Mouse (Mus musculus): Measurements from ENCODE around the gene Aipl1. TPM values are rescaled to one million over a fixed set of nuclear protein-coding genes. Genes with fewer than 3 reads are reported as not detected.

The Aipl1 gene
- total and polyA plus RNA-seq, 3 experiments: 0.04 TPM; not detected in 2

DNA sequence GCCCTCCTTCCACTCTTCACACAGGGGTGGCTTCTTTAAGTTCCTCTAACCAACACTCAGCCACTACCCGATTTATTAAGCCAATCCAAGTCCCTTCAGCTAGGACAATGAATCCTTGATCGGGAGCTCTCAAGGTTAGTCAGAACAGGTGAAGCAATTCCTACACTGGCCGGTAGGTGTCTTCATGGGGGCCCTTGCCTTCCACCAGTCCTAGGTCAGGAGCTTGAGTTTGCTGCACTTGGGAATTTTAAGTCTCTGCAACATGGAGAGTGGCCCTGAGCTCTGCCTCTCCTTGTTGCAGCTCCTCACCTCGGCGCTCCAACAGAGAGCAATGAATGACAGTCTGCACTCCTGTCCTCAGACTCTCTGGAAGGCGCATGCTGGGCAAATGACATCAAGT lies 29.0 kb upstream of the Aipl1 start:
- no peak overlapping the region for H3K27ac ChIP-seq
- TF ChIP-seq EP300 (IDR thresholded peaks at IDR 0.05; ENCODE audit: insufficient read depth, low read depth, low read length) (no peak), CTCF (IDR thresholded peaks at IDR 0.05) (peak; percentile 73)
- H3K79me2 ChIP-seq (replicated peaks; ENCODE audit: control insufficient read depth, insufficient read depth, low read length): no peaks in the 10 kb centered on the region
- no peaks in the 10 kb centered on the region for H3K27me3 ChIP-seq (ENCODE audit: control insufficient read depth, insufficient read depth, low read length)
- no peaks in the 10 kb centered on the region; the same call in 1 of the 2 replicates for H3K4me1 ChIP-seq (ENCODE audit: control insufficient read depth, insufficient read depth, low read length)
- 48% methylated on average over 6 of the region's 6 CpGs for WGBS
- H3K4me3 ChIP-seq: no peak overlapping the region
- intact Hi-C loops (cut with DNase I): no loop called here
- no peak overlapping the region for H3K9ac ChIP-seq (ENCODE audit: low read depth, low read length)
- no peak for DNase-seq
- H3K36me3 ChIP-seq (ENCODE audit: control insufficient read depth, insufficient read depth, low read length): no peaks in the 10 kb centered on the region

DNA sequence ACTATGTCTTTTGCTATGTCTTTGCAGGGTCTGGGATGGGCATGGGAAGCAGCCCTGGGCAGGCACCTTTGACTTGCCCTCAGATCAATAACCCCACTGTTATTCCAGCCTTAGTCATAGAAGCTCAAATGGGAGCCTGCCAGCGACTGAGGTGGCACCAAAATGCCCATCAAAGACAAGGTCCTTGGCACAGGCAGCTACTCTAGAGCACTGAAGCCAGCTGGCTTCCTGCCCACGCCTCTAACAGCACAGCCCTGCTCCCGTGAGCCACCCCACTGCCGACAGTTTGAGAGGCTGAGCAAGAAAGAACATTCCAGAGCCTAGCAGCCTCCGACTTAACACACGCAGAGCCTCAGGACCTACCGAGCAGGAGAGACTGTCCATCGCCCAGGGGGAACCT lies 27.8 kb upstream of the Aipl1 start:
- 60% methylated on average over 8 of the region's 8 CpGs for WGBS
- H3K27me3 ChIP-seq (ENCODE audit: control insufficient read depth, insufficient read depth, low read length): no peaks in the 10 kb centered on the region
- no peak overlapping the region for H3K4me3 ChIP-seq
- DNase-seq: peak; percentile 64 to 74
- no peaks in the 10 kb centered on the region; the same call in 1 of the 2 replicates for H3K4me1 ChIP-seq (ENCODE audit: control insufficient read depth, insufficient read depth, low read length)
- H3K36me3 ChIP-seq (ENCODE audit: control insufficient read depth, insufficient read depth, low read length): no peaks in the 10 kb centered on the region
- peak overlapping the region; percentile 44 for H3K9ac ChIP-seq (ENCODE audit: low read depth, low read length)
- TF ChIP-seq CTCF (IDR thresholded peaks at IDR 0.05) (no peak), POLR2A (IDR thresholded peaks at IDR 0.05; ENCODE audit: insufficient read depth, low read depth, low read length) (no peak), EP300 (IDR thresholded peaks at IDR 0.05; ENCODE audit: insufficient read depth, low read depth, low read length) (no peak)
- H3K27ac ChIP-seq: no peak overlapping the region
- H3K79me2 ChIP-seq (replicated peaks; ENCODE audit: control insufficient read depth, insufficient read depth, low read length): no peaks in the 10 kb centered on the region
- intact Hi-C loops (cut with DNase I): no loop called here

DNA sequence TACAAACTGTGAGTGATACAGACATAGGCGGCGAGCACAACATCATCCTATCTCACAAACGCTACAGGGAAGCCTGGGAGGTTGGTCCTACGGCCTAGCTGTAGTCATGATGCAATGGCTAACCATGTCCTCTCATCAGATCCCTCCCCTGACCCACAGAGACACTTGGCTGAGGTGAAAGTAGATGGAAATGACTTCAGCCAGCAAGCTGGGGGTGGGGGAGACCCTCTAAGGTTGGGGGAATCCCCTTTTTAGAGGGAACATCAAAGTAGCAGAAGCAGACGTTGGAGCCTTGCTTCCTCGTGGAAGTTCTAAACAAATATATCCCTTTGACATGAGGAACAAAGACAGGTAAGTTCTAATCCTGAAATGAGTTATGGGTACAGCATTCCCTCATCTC lies 27.1 kb upstream of the Aipl1 start:
- H3K36me3 ChIP-seq (ENCODE audit: control insufficient read depth, insufficient read depth, low read length): no peaks in the 10 kb centered on the region
- DNase-seq: no peak
- WGBS: 71% methylated on average over 6 of the region's 6 CpGs
- H3K9ac ChIP-seq (ENCODE audit: low read depth, low read length): no peak overlapping the region
- H3K79me2 ChIP-seq (replicated peaks; ENCODE audit: control insufficient read depth, insufficient read depth, low read length): no peaks in the 10 kb centered on the region
- H3K27ac ChIP-seq: no peak overlapping the region
- no peaks in the 10 kb centered on the region for H3K27me3 ChIP-seq (ENCODE audit: control insufficient read depth, insufficient read depth, low read length)
- no peaks in the 10 kb centered on the region; the same call in 1 of the 2 replicates for H3K4me1 ChIP-seq (ENCODE audit: control insufficient read depth, insufficient read depth, low read length)
- no peak overlapping the region for H3K4me3 ChIP-seq
- TF ChIP-seq CTCF (IDR thresholded peaks at IDR 0.05) (no peak), EP300 (IDR thresholded peaks at IDR 0.05; ENCODE audit: insufficient read depth, low read depth, low read length) (no peak), POLR2A (IDR thresholded peaks at IDR 0.05; ENCODE audit: insufficient read depth, low read depth, low read length) (no peak)
- intact Hi-C loops (cut with DNase I): no loop called here

DNA sequence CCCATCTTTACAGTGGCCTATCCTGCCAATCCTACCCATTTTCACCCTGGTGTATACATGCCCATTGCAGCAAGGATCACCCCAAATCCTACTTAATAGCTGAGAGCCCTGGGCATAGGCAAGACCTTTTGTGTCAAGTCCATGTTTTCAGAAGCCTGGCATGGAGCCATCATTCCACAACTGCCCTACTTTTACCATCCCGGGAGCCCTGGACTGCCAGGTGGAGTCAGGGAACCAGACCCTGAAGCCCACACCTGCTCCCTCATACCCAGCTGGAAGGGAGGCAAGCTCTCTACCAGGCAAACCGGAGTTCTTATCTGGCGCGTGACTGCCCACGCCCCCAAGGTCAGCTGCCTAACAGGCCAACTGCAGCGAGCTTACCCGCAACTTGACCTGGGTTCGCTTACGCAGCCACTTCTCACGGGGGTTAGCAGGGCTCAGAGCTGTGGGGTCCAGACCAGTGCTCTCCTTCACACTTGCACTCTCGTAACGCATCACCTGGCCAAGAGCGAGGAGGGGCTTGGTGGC lies 23.8 kb upstream of the Aipl1 start:
- Histone ChIP-seq H3K27me3 (ENCODE audit: control insufficient read depth, insufficient read depth, low read length) (no peaks in the 10 kb centered on the region), H3K79me2 (replicated peaks; ENCODE audit: control insufficient read depth, insufficient read depth, low read length) (no peaks in the 10 kb centered on the region), H3K4me3 (no peak overlapping the region), H3K9ac (ENCODE audit: low read depth, low read length) (no peak overlapping the region), H3K36me3 (ENCODE audit: control insufficient read depth, insufficient read depth, low read length) (no peaks in the 10 kb centered on the region), H3K4me1 (ENCODE audit: control insufficient read depth, insufficient read depth, low read length) (no peaks in the 10 kb centered on the region; the same call in 1 of the 2 replicates), H3K27ac (no peak overlapping the region)
- intact Hi-C loops (cut with DNase I): no loop called here
- no peak for DNase-seq
- 64% methylated on average over 13 of the region's 13 CpGs for WGBS
- TF ChIP-seq CTCF (IDR thresholded peaks at IDR 0.05): no peak
- TF ChIP-seq EP300 (IDR thresholded peaks at IDR 0.05; ENCODE audit: insufficient read depth, low read depth, low read length): no peak
- TF ChIP-seq POLR2A (IDR thresholded peaks at IDR 0.05; ENCODE audit: insufficient read depth, low read depth, low read length): no peak

DNA sequence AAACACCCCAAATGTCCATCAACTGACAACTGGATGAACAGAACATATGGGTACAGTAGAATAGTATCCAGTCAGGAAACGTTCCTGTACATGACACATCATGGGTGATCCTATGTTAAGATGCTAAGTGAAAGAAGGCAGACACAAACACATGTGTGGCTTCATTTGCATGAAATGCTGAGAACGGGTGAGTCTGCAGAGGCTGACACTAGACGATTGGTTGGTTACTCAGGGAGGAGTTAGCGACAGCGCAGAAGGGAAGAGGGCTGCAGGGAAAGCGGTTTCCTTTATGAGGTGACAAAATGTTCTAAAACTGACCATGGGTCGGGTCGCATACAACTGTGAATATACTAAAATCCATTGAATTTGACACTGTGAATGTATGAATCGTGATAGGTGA lies 23.1 kb upstream of the Aipl1 start:
- no peaks in the 10 kb centered on the region for H3K79me2 ChIP-seq (replicated peaks; ENCODE audit: control insufficient read depth, insufficient read depth, low read length)
- H3K27me3 ChIP-seq (ENCODE audit: control insufficient read depth, insufficient read depth, low read length): no peaks in the 10 kb centered on the region
- H3K4me1 ChIP-seq (ENCODE audit: control insufficient read depth, insufficient read depth, low read length): no peaks in the 10 kb centered on the region; the same call in 1 of the 2 replicates
- DNase-seq: no peak
- H3K4me3 ChIP-seq: no peak overlapping the region
- intact Hi-C loops (cut with DNase I): no loop called here
- WGBS: 77% methylated on average over 9 of the region's 9 CpGs
- H3K9ac ChIP-seq (ENCODE audit: low read depth, low read length): no peak overlapping the region
- H3K36me3 ChIP-seq (ENCODE audit: control insufficient read depth, insufficient read depth, low read length): no peaks in the 10 kb centered on the region
- no peak overlapping the region for H3K27ac ChIP-seq
- TF ChIP-seq POLR2A (IDR thresholded peaks at IDR 0.05; ENCODE audit: insufficient read depth, low read depth, low read length) (no peak), EP300 (IDR thresholded peaks at IDR 0.05; ENCODE audit: insufficient read depth, low read depth, low read length) (no peak), CTCF (IDR thresholded peaks at IDR 0.05) (no peak)

DNA sequence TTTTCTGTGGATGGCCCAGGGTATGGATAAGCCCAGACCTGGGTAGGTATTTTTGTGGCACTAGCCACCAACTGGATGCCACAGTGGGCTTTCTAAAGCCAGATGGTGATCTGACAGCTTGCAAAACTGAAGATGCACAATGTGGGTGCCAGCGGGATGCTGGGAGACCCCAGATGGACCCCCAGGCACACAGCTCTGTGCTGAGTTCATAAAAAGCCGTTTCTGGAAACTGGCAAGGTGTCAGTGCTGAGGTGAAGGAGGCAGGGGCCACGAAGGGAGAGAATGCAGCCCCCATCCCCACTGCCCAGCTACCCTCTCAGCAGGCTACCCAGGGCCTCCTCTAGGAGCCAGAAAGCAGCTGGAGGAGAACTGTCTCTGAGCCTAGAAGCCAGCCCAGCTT lies 19.9 kb upstream of the Aipl1 start:
- 74% methylated on average over 3 of the region's 3 CpGs for WGBS
- H3K36me3 ChIP-seq (ENCODE audit: control insufficient read depth, insufficient read depth, low read length): no peaks in the 10 kb centered on the region
- intact Hi-C loops (cut with DNase I): no loop called here

More for the DNA sequence above, 19.9 kb upstream of the Aipl1 start:
- H3K4me1 ChIP-seq (ENCODE audit: control insufficient read depth, insufficient read depth, low read length): no peaks in the 10 kb centered on the region
- no peaks in the 10 kb centered on the region for H3K27me3 ChIP-seq (ENCODE audit: control insufficient read depth, insufficient read depth, low read length)
- no peaks in the 10 kb centered on the region for H3K79me2 ChIP-seq (replicated peaks; ENCODE audit: control insufficient read depth, insufficient read depth, low read length)
- no peak for TF ChIP-seq CTCF (IDR thresholded peaks at IDR 0.05)
- TF ChIP-seq EP300 (IDR thresholded peaks at IDR 0.05; ENCODE audit: insufficient read depth, low read depth, low read length): no peak
- no peak for TF ChIP-seq POLR2A (IDR thresholded peaks at IDR 0.05; ENCODE audit: insufficient read depth, low read depth, low read length)
- no peak overlapping the region for H3K27ac ChIP-seq
- no peak overlapping the region for H3K4me3 ChIP-seq
- no peak for DNase-seq
- no peak overlapping the region for H3K9ac ChIP-seq (ENCODE audit: low read depth, low read length)
